Mouse (Mus musculus) ES-Bruce4 (cell line): ENCODE results near the gene Apip. TPM values are rescaled to one million over a fixed set of nuclear protein-coding genes. Genes with fewer than 3 reads are reported as not detected.
A peak's percentile ranks its signal among the peaks of the same experiment; 100 is the strongest.

Experiments
- H3K27ac ChIP-seq: 2 replicates; pipeline ENCODE4 v1.5.1; 2012; ENCODE audit warnings: low read length, inconsistent platforms; ENCODE audit not compliant: insufficient read depth
- H3K27me3 ChIP-seq: 2 replicates; pipeline ENCODE4 v1.6.1; 2012; ENCODE audit warnings: mild to moderate bottlenecking, low read length, inconsistent platforms; ENCODE audit not compliant: control insufficient read depth, poor library complexity, insufficient read depth, severe bottlenecking
- H3K36me3 ChIP-seq: 2 replicates; pipeline ENCODE4 v1.6.1; 2012; ENCODE audit warnings: inconsistent platforms, mild to moderate bottlenecking, low read length, moderate library complexity; ENCODE audit not compliant: control insufficient read depth, poor library complexity, insufficient read depth, severe bottlenecking
- H3K4me1 ChIP-seq: one replicate; pipeline ENCODE4 v1.8.1; 2011; ENCODE audit warnings: low read length; ENCODE audit not compliant: control insufficient read depth, insufficient read depth
- H3K4me3 ChIP-seq: 2 replicates; pipeline ENCODE4 v1.5.1; 2011; ENCODE audit warnings: low read depth, mild to moderate bottlenecking, low read length
- H3K9ac ChIP-seq: 2 replicates; pipeline ENCODE4 v1.6.1; 2012; ENCODE audit warnings: low read depth, mild to moderate bottlenecking, inconsistent platforms; ENCODE audit not compliant: poor library complexity, severe bottlenecking
- H3K9me3 ChIP-seq: replicated peaks from 2 replicates; pipeline ENCODE4 v1.6.1; 2012; ENCODE audit warnings: mild to moderate bottlenecking, low read length, inconsistent platforms; ENCODE audit not compliant: control insufficient read depth, poor library complexity, insufficient read depth, severe bottlenecking
- CTCF ChIP-seq: IDR thresholded peaks from one replicate; pipeline ENCODE4 v1.8.1; 2011; ENCODE audit warnings: low read depth, low read length
- EP300 ChIP-seq: IDR thresholded peaks from 2 replicates; pipeline ENCODE4 v1.6.1; 2011; ENCODE audit warnings: low read depth, low read length; ENCODE audit not compliant: insufficient read depth
- POLR2A ChIP-seq: IDR thresholded peaks from one replicate; pipeline ENCODE4 v1.8.1; 2011; ENCODE audit warnings: low read length; ENCODE audit not compliant: insufficient read depth
- polyA plus RNA-seq: library from polyadenylated mRNA; stranded (reverse); fragments of >200 nt; gene quantifications from 2 replicates; pipeline ENCODE4 v1.2.4, GENCODE M21; 2011; ENCODE audit warnings: low read depth; ENCODE audit not compliant: missing spikeins, insufficient read depth, insufficient read length

Apip gene
- polyA plus RNA-seq, 1 experiment: 18.6 TPM

DNA sequence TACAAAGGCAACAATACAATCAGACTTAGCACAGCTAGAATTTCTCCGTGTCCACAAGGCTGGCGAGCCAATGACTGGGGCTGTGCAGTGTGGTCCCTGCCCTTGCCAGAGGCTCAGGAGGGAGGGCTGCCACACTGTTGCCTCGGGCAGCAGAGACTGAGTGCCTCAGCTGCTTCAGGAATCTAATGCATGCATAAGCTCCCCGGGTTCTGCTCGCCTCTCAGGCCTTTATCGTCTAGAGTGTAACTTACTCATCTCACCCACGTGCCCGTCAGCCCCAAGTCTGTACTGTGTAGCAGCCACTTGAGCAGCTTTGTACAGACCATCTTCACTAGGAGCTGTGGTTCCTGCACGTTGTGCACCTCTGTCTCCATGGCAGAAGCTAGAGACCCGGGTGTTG is 12.2 kb downstream of the Apip start:
- Histone ChIP-seq H3K9ac (no peak overlapping the region), H3K27ac (no peak overlapping the region), H3K27me3 (no peaks in the 10 kb centered on the region), H3K36me3 (no peaks in the 10 kb centered on the region), H3K4me3 (no peak overlapping the region), H3K4me1 (no peaks in the 10 kb centered on the region), H3K9me3 (no peaks in the 10 kb centered on the region)
- no peak for TF ChIP-seq POLR2A
- no peak for TF ChIP-seq EP300
- no peak for TF ChIP-seq CTCF

DNA sequence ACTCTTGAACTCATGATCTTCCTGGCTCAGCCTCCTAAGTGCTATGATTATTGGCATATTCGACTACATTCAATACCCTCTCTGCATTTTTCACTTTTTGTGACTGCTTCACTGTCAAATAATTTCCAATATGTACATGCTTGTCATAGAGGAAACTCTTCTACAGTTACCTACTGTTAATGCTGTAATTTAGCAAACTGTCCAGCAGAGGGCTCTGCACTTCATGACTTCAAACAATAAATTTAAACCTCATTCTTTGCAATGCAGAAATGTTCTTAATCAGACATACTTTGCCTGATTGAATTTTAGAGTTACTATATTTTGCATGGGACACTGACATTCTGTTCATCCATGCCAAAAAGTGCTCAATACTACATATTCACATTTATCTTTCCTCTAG is 13.0 kb downstream of the Apip start:
- TF ChIP-seq CTCF (no peak), POLR2A (no peak), EP300 (no peak)
- no peaks in the 10 kb centered on the region for H3K4me1 ChIP-seq
- no peaks in the 10 kb centered on the region for H3K36me3 ChIP-seq
- H3K27ac ChIP-seq: no peak overlapping the region
- no peaks in the 10 kb centered on the region for H3K9me3 ChIP-seq
- no peak overlapping the region for H3K4me3 ChIP-seq
- no peak overlapping the region for H3K9ac ChIP-seq
- H3K27me3 ChIP-seq: no peaks in the 10 kb centered on the region

DNA sequence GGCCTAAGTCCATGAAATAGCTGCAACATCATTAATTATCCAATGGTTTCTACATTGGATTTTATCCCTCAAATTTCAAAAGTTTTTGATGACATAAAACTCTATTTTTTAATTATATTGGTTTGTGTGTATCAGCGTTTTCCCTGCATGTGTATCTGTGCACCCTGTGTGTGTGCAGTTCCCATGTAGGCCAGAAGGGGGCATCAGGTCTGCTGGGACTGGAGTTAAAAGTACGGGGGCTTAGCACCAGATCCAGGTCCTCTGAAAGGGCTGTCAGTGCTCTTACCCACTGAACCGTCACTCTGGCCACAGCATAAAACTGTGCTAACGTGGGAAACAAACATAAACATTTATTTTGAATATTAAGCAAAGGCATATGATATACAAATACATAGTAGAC is 14.6 kb downstream of the Apip start:
- TF ChIP-seq CTCF: peak; percentile 22
- no peak for TF ChIP-seq EP300
- H3K27me3 ChIP-seq: no peaks in the 10 kb centered on the region
- no peaks in the 10 kb centered on the region for H3K9me3 ChIP-seq
- no peak overlapping the region for H3K9ac ChIP-seq
- H3K27ac ChIP-seq: no peak overlapping the region
- no peaks in the 10 kb centered on the region for H3K36me3 ChIP-seq
- H3K4me1 ChIP-seq: no peaks in the 10 kb centered on the region
- no peak overlapping the region for H3K4me3 ChIP-seq

DNA sequence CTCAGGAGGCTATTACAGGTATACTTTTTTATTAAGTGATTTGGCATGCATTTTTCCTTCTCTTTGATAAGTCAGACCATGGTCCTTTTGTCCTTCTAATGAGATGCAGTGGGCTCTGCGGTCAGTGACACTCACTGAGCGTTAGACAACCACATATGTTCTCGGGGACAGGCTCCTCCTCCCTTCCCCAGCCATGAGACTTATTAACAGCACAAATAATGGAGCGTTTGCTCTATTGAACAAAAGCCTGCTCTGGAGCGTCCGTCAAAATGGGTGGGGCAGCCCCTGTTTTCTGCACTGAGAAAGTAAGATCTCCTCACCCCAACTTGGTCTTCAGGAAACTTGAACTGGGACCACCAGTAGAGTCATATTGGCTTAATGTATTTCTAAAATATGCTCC is 16.0 kb downstream of the Apip start:
- Histone ChIP-seq H3K9me3 (no peaks in the 10 kb centered on the region), H3K4me1 (no peaks in the 10 kb centered on the region), H3K36me3 (no peaks in the 10 kb centered on the region), H3K27ac (no peak overlapping the region), H3K9ac (no peak overlapping the region), H3K4me3 (no peak overlapping the region), H3K27me3 (no peaks in the 10 kb centered on the region)
- TF ChIP-seq POLR2A: no peak
- TF ChIP-seq EP300: no peak
- no peak for TF ChIP-seq CTCF

DNA sequence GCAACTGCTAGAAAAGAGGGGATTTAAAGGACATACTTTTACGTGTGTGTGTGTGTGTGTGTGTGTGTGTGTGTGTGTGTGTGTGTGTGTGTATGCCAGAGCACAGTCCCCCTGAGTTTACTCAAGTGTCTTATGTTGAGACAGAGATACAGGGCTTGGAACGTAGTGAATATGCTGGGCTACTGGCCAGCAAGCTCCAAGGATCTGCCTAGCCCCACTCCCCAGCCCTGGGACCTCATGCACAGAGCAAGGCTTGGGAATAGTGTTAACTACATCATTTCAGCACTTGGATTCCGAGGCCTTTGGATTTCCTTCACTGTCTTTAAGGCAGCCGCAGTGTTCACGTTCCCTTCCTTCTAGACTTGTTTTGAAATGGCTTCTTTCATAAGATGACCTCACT is 29.1 kb downstream of the Apip start:
- H3K4me3 ChIP-seq: no peak overlapping the region
- H3K9me3 ChIP-seq: no peaks in the 10 kb centered on the region
- H3K9ac ChIP-seq: no peak overlapping the region
- no peak for TF ChIP-seq CTCF
- TF ChIP-seq EP300: no peak
- TF ChIP-seq POLR2A: no peak
- H3K27me3 ChIP-seq: no peaks in the 10 kb centered on the region
- H3K4me1 ChIP-seq: no peaks in the 10 kb centered on the region
- H3K36me3 ChIP-seq: no peaks in the 10 kb centered on the region
- H3K27ac ChIP-seq: no peak overlapping the region

DNA sequence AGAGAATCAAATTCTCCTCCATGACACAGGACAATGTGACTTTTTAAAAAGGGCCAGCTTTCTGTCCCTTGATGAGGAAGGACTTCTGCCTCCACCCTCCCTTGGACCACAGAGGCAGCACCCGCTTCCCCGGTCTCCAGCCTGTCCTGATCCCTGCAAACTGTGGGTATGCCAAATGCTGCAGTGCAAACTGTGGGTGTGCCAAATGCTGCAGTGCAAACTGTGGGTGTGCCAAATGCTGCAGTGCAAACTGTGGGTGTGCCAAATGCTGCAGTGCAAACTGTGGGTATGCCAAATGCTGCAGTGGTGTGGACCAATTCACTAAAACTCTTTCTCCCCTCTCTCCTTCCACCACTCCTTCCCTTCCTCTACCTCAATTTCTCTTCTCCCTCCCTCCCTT is 32.7 kb downstream of the Apip start:
- TF ChIP-seq EP300 (no peak), CTCF (no peak), POLR2A (no peak)
- Histone ChIP-seq H3K9ac (no peak overlapping the region), H3K27me3 (no peaks in the 10 kb centered on the region)

DNA sequence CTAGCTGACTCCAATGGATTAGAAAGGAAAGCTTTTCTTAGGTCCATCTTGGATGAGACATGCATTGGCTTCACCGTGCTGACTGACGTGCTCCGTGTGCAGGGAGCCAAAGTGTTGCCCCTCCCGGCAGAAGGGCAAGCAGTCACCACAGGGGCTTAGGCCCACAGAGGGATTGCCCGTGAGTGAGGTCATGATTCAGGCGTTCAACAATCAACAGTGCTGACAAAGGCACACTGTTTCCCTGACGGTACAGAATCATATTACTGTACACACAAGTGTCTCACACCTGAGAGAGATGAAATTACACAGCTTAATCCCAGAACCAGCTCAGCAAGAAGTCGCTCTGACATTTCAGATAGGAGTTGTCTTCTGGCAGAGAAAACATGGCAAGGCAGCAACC is 38.2 kb downstream of the Apip start:
- H3K27me3 ChIP-seq: no peaks in the 10 kb centered on the region
- no peak overlapping the region for H3K9ac ChIP-seq
- H3K27ac ChIP-seq: no peak overlapping the region
- H3K4me1 ChIP-seq: no peaks in the 10 kb centered on the region
- H3K9me3 ChIP-seq: no peaks in the 10 kb centered on the region
- no peaks in the 10 kb centered on the region for H3K36me3 ChIP-seq
- no peak overlapping the region for H3K4me3 ChIP-seq
- TF ChIP-seq POLR2A (no peak), EP300 (no peak), CTCF (no peak)

More for the DNA sequence above, 32.7 kb downstream of the Apip start:
- H3K27ac ChIP-seq: no peak overlapping the region
- H3K4me3 ChIP-seq: no peak overlapping the region
- no peaks in the 10 kb centered on the region for H3K9me3 ChIP-seq
- H3K4me1 ChIP-seq: no peaks in the 10 kb centered on the region
- H3K36me3 ChIP-seq: no peaks in the 10 kb centered on the region
